Mouse (Mus musculus) embryonic fibroblast, embryonic 13.5 days (primary cell): Measurements from ENCODE around the gene Arhgap24.

ENCODE experiments used
- CTCF ChIP-seq: IDR thresholded peaks from 2 replicates; pipeline ENCODE4 v1.5.1; 2011; ENCODE audit warnings: mild to moderate bottlenecking, control low read depth, low read length, moderate library complexity, borderline replicate concordance; ENCODE audit not compliant: insufficient read depth
- POLR2A ChIP-seq: IDR thresholded peaks from 2 replicates; pipeline ENCODE4 v1.6.1; 2011; ENCODE audit warnings: low read depth, mild to moderate bottlenecking, control low read depth, low read length, moderate library complexity

GRCm38 (mm10) chr5:102767058-102767444 lies 285.9 kb downstream of the Arhgap24 start:
- TF ChIP-seq POLR2A: no peak
- TF ChIP-seq CTCF: no peak
